Mouse (Mus musculus): ENCODE measurements around the gene Lrrc10b.

Gene Lrrc10b

GRCm38 (mm10) chr19:10456752-10457483 is at the start of gene Lrrc10b:
Lrrc10b (minus strand) TSS chr19:10457473.
- DNase-seq: peak; percentile 70

GRCm38 (mm10) chr19:10502571-10502970 is 45.3 kb upstream of the Lrrc10b start:
- no peak for DNase-seq

- no peak for DNase-seq
Measured at GRCm38 (mm10) chr19:10500581-10500980, 43.3 kb upstream of the Lrrc10b start.

- no peak for DNase-seq
Measured at GRCm38 (mm10) chr19:10497512-10498160, 40.4 kb upstream of the Lrrc10b start.

DNA sequence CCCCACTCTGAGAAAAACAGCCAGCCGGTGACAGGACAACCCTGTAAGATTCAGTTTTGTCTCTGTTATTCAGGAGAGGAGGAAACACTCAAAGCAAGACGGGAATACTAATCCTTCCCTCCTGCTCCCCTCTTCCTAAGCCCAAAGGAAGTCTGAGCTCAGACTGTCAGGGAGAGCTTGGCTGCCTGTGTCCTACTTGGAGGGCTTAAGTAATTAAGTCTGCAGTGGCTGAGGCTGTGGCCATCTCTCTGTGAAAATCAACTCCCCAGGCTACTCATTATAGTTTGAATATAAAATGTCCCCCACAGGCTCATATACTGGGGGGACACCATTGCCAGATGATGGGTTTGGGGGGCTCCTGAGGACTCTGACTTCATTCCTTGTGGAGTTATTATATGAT is 39.7 kb upstream of the Lrrc10b start:
- DNase-seq: no peak

DNA sequence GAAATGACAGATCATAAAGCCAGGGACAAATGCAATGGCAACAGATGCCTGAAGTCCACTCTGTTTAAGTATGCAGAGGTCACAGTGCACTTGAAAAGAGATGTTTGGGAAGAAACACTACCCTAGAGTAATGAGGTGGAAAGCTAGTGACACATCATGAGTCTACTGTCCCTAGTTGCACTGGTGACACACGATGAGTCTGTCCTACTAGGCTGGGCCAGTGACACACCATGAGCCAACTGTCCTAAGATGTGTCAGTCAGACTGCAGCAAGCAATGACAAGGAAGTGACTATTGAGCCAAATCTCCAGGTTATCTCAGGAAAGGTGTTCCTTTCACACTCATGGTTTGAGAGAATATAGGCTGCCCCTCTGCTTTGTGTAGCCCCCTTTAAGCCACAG is 38.4 kb upstream of the Lrrc10b start:
- no peak for DNase-seq

- peak; percentile 57 for DNase-seq
Measured at GRCm38 (mm10) chr19:10486264-10486738, 29.0 kb upstream of the Lrrc10b start.

- DNase-seq: no peak
Measured at GRCm38 (mm10) chr19:10482703-10483102, 25.4 kb upstream of the Lrrc10b start, which contains the start of gene Ppp1r32. Ppp1r32 (minus strand) TSS chr19:10482928.

GRCm38 (mm10) chr19:10479541-10479940 is 22.3 kb upstream of the Lrrc10b start:
- no peak for DNase-seq

DNA sequence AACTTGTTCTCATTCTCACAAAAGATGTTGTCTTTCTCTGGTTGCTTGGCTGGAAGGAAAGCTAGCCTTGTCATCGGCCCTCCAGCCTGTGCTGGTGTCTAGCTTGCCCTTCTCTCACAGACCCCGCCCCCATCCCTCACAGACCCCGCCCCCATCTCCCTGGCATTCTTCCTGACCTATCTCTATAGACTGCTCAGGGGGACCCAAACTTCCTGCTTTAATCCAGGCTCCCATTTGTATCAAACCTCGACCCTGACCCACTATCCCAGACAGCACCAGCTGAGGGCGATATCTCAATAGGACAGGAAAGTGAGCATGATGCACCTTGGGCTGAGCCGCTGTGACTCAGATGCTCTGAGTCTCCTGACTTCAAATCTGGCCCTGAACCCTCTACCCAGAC is 16.5 kb upstream of the Lrrc10b start:
- DNase-seq: no peak

- peak; percentile 55 for DNase-seq
Measured at GRCm38 (mm10) chr19:10472958-10473357, 15.7 kb upstream of the Lrrc10b start.

GRCm38 (mm10) chr19:10469171-10469658 is 11.9 kb upstream of the Lrrc10b start:
- peak; percentile 74 for DNase-seq

- no peak for DNase-seq
Measured at GRCm38 (mm10) chr19:10464427-10464826, 7.2 kb upstream of the Lrrc10b start.

DNA sequence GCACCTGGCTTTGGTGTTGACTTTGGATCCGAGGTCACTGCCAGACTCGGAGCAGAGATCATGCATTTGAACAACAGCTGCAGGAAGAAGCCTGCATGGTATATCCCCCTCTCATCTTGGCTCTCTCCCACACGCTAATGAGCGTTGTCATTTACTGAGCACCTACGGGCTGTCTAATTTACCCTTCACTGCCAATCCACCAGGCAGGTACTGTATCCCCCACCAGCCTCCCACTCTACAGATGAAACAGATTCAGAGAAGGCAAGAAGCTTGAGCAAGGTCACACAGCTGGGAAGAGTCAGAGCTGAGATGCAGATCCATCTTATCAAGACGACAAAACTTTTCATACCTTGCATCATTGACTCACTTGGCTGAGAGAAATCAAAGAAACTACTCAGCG is 4.3 kb upstream of the Lrrc10b start:
- no peak for DNase-seq

GRCm38 (mm10) chr19:10459907-10460306 is 2.6 kb upstream of the Lrrc10b start:
- DNase-seq: peak; percentile 74

- DNase-seq: no peak
Measured at GRCm38 (mm10) chr19:10458096-10458495, 823 bp upstream of the Lrrc10b start.

GRCm38 (mm10) chr19:10457484-10457800 is 169 bp upstream of the Lrrc10b start:
- DNase-seq: peak; percentile 62

DNA sequence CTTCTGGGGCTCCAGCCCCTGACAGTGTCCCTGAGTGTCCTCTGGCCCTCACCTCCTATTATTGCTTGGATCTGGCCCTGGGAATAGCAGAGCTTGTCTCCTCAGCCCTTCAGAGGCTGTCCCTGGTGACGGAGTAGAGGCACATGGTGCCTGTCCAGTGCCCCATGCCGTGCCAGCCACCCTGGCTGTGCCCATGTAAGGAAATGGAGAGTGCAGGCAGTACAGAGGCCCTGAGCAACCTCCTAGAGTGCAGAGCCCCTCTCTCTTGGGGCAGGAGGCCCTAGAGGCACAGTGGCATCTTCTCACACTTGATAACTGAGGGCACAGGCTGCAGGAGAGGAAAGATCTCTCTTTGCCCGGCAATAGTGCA is 1.9 kb downstream of the Lrrc10b start:
- DNase-seq: no peak

DNA sequence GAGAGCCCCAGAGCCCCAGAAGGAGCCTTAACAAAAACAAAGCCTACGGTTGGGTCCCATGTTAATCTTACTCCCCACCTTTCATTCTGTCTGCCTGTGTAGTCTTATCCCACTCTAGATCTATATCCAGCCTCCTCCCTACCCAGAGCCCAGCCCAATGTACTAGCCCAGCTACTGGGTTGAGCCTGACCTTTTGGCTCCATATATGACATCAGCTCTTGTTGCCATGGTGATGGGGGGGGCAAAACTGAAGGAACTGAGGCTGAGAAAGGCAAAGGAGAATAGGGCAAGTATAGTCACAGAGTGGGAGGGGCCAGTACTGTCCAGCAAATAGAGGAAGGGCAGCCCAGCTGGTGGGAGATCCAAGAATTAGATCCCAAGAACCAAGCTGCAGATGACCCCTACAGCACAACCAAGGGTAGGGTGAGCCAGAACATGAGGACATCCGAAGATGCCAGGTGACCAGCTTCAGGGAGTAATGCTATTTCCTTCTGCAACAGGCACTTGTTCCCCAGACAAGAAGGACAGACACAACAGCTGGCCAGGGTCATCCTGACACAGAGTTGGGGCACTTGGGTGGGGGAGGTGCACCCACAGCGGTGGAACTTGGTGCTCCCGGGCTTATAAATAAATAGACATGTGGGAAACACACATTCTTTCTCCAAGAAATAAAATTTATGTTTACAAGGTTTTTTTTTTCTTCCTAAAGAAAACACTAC is 2.4 kb downstream of the Lrrc10b start:
- DNase-seq: no peak

- peak; percentile 78 for DNase-seq
Measured at GRCm38 (mm10) chr19:10449708-10450107, 7.6 kb downstream of the Lrrc10b start.

DNA sequence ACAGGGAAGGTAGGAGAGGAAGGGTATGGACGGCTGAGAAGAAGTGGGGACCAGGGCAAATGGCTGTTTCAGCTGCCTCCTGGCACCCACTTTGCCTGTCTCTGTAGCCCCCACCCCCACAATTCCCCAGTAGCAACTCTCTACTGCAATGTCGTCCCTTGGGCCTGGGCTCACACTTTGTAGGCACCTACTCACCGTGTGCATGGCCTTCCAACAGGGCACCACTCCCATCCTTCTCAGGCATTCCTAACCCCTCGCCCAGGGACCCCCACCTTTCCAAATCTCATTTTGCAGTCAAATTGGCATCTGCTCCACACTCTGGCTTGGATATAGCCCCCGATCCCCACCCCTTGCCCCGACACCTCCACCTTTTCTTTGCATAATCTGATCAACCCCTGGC is 8.1 kb downstream of the Lrrc10b start:
- DNase-seq: no peak

- DNase-seq: no peak
Measured at GRCm38 (mm10) chr19:10448275-10448674, 9.0 kb downstream of the Lrrc10b start.

DNA sequence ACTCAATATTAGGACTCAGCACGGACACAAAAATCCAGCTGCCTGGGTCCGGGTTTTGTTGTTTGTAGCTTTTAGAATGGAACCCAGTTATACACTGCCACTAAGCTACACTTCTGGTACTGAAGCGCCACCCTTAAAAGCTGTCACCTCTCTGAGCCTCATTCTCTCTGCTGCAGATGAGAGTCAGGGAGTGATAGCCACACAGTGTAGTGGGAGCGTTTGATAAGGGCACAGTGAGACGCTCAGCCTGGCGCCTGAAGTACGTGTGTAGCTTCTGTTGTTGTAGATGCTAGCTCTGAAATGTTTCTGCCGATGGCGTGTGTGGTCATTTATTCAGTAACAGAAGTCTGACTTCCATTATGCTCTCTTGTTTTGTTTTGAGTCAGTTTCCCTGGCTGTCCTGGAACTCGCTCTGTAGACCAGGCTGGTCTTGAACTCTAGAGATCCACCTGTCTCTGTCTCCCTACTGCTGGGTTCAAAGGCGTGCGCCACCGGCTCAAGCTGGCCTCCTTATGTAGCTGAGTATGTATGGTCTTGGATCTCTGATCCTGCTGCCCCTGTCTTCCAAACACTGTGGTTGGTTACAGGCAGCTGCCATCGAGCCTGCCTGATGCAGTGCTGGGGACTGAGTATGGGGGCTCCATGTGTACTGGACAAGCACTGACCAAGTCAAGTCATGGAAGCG is 12.4 kb downstream of the Lrrc10b start:
- no peak for DNase-seq

Data from layer of hippocampus, adult 9-11 months (tissue).